Mouse (Mus musculus) kidney, embryonic 16.5 days (tissue): ENCODE measurements around the gene Rad51d. TPM values are rescaled to one million over a fixed set of nuclear protein-coding genes. Genes with fewer than 3 reads are reported as not detected.

ENCODE experiments used
- ATAC-seq: fragments of 200-750 bp; cut with Nextera tagmentation; 2 replicates; pipeline ENCODE4 v1.8.0; 2017; ENCODE audit warnings: moderate TSS enrichment; ENCODE audit not compliant: low FRiP score, low TSS enrichment
- H3K27ac ChIP-seq: fragments of 300-500 bp; sonication (generic); 2 replicates; pipeline ENCODE4 v1.5.1; 2014; ENCODE audit warnings: low read length
- H3K27me3 ChIP-seq: fragments of 300-500 bp; sonication (generic); 2 replicates; pipeline ENCODE4 v1.6.1; 2014; ENCODE audit warnings: low read length, control low read depth, mixed read lengths; ENCODE audit not compliant: insufficient read depth
- H3K36me3 ChIP-seq: fragments of 300-500 bp; sonication (generic); 2 replicates; pipeline ENCODE4 v1.6.1; 2014; ENCODE audit warnings: low read length, control low read depth, mixed read lengths; ENCODE audit not compliant: insufficient read depth
- H3K4me1 ChIP-seq: fragments of 300-500 bp; sonication (generic); 2 replicates; pipeline ENCODE4 v1.6.1; 2014; ENCODE audit warnings: low read length, control low read depth, mixed read lengths; ENCODE audit not compliant: insufficient read depth
- H3K4me2 ChIP-seq: fragments of 300-500 bp; sonication (generic); replicated peaks from 2 replicates; pipeline ENCODE4 v1.6.1; 2014; ENCODE audit warnings: low read depth, low read length
- H3K4me3 ChIP-seq: fragments of 300-500 bp; sonication (generic); 2 replicates; pipeline ENCODE4 v1.5.1; 2014; ENCODE audit warnings: mild to moderate bottlenecking, low read length
- H3K9ac ChIP-seq: fragments of 300-500 bp; sonication (generic); replicated peaks from 2 replicates; pipeline ENCODE4 v1.6.1; 2014; ENCODE audit warnings: low read length
- H3K9me3 ChIP-seq: fragments of 300-500 bp; sonication (generic); 2 replicates; pipeline ENCODE4 v1.6.1; 2016; ENCODE audit warnings: low read length, control low read depth
- WGBS: fragments of 180-500 bp; shearing (Covaris S2); extraction: QIAGEN DNeasy Blood & Tissue Kit; methylation state at CpG from one replicate; pipeline ENCODE4 v1.1.7; 2014; 5-methylcytosine and 5-hydroxymethylcytosine counted together
- polyA plus RNA-seq: library from polyadenylated mRNA; unstranded; fragments of >200 nt; fragmentation: Nextera tagmentation; extraction: Ambion mirVana; gene quantifications from 2 replicates; pipeline ENCODE4 v1.2.1, GENCODE M21; 2015

Gene Rad51d
- polyA plus RNA-seq, 1 experiment from 2014 or later: 13.8 TPM

DNA sequence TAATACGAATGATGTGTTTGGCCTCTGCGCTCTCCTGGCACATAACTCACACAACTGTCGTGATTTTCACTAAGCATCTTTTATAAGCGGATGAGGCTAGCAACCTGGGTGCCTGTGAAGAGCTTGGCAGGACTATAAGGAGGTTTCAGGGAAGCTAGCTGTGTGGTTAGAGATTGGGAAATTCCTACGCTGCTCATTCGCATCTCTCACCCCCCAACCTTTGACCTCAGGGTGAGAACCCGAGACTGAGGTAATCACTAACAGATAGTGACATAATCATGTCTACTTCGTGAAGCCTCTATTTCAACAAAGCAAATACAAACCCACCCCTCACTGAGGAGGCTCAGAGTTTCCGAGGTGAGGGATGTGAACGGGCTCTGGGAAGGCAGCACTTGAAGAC is 30.4 kb upstream of the Rad51d start:
- Histone ChIP-seq H3K4me1 (no peaks in the 10 kb centered on the region), H3K9me3 (no peaks in the 10 kb centered on the region), H3K36me3 (no peaks in the 10 kb centered on the region), H3K9ac (no peak overlapping the region), H3K27ac (no peak overlapping the region), H3K4me2 (no peak overlapping the region), H3K27me3 (peaks cover 4% of the 10 kb centered on the region; the same call in 1 of the 2 replicates), H3K4me3 (no peak overlapping the region)
- 56% methylated on average over 10 of the region's 10 CpGs for WGBS
- ATAC-seq: no peak

DNA sequence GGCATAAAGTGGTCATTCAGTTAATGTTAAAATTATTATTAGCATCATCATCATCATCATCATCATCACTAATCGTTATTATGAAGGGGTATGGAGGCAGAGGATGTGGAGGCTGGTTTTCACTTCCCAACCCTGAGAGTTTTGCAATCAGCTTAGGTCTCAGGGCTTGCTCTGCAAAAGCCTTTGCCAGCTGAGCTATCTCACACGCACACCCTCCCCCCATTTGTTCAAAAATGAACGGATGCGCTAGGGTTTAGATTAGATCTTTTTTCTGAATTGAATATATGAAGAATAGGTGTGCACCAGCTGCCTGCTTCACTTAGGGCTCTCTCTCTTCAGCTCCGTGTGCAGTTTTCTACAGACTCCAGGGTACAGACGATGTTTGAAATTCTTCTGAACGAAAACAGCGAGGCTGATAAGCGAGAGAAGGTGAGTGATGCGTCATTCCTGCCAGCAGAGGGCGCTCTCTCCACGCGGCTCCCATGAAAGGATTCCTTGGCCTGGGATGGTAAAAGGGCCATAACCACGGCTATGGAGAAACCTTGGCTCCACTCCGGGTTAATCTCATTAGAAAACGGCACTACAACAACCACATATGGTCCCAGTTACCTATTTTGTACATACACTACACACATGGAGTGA is 24.4 kb upstream of the Rad51d start:
- peak; percentile 41; the same call in 1 of the 2 replicates for ATAC-seq

DNA sequence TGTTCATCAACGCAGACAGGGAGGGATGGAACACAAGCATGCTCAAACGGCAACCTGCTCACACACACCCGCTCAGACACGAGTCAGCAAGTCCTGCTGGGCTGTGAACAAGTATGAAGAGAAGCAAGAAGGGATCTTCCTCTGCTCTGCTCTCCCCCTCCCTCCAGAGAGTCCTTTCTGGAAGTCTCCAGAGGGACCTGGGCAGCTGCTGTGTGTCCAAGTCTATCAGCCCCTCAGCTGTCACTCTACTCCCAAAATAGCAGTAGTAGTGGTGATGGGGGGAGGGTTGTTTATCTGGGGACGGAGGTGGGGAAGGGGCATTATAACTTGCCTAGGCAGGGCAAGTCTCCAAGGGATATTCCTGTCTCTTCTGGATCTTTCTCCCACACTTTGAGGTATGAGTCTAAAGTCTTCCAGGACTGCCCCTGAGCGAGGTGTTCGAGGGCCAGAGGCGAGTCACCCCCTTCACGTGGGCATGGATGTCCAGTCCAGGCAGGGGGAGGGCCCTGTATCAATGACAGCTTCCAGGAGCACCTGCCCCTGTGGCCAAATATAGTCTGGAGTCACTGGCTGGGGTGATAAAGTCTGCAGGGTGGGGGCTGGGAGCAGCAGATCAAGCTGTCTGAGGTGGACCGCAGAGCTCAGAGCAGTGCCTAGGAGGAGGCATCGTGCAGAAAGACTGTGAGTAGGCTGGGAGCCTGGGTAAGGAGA is 20.4 kb upstream of the Rad51d start:
- H3K4me3 ChIP-seq: no peak overlapping the region
- peaks cover 11% of the 10 kb centered on the region for H3K4me1 ChIP-seq
- 73% methylated on average over 11 of the region's 11 CpGs for WGBS
- no peak overlapping the region for H3K4me2 ChIP-seq
- H3K9me3 ChIP-seq: no peaks in the 10 kb centered on the region
- H3K27me3 ChIP-seq: peaks cover 10% of the 10 kb centered on the region
- peaks cover 9% of the 10 kb centered on the region; the same call in 1 of the 2 replicates for H3K36me3 ChIP-seq
- no peak for ATAC-seq
- H3K9ac ChIP-seq: 0 out of 2 replicates have a peak overlapping the region, but pooled peaks have one; percentile 28
- H3K27ac ChIP-seq: no peak overlapping the region

More for the DNA sequence above, 24.4 kb upstream of the Rad51d start:
- H3K4me2 ChIP-seq: peak overlapping the region; percentile 36
- WGBS: 11% methylated on average over 16 of the region's 16 CpGs
- H3K4me3 ChIP-seq: no peak overlapping the region
- H3K27me3 ChIP-seq: peaks cover 10% of the 10 kb centered on the region
- no peaks in the 10 kb centered on the region for H3K36me3 ChIP-seq
- no peak overlapping the region for H3K9ac ChIP-seq
- no peaks in the 10 kb centered on the region for H3K9me3 ChIP-seq
- no peak overlapping the region for H3K27ac ChIP-seq
- no peaks in the 10 kb centered on the region for H3K4me1 ChIP-seq

DNA sequence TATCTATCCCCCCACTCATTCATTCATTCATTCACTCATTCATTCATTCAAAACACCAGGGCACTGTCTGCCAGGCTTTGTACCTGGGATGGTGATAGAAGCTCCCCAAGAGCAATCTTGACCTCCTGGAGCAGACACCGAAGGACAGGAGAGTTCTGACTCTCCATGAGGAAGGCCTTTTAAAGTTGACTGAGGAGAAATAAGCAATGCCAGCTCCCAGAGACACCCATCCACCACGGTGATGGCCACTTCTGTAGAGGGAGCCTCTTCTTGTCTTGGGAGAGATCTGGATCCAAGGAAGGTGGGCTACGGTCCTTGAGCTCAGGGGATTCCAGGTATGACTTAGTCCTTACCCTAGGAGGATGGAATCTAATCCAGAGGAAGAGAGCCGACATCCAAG is 19.8 kb upstream of the Rad51d start, which contains the start of gene Unc45b:
Unc45b (plus strand) TSS at position 301 of the 400 bp plus-strand sequence.
- H3K27me3 ChIP-seq: peaks cover 10% of the 10 kb centered on the region
- peaks cover 11% of the 10 kb centered on the region for H3K4me1 ChIP-seq
- no peaks in the 10 kb centered on the region for H3K9me3 ChIP-seq
- H3K4me2 ChIP-seq: no peak within 1 kb of the TSS
- no peak within 1 kb of the TSS for H3K27ac ChIP-seq
- H3K36me3 ChIP-seq: peaks cover 15% of the 10 kb centered on the region
- 0 out of 2 replicates have a peak within 1 kb of the TSS, but pooled peaks have one; percentile 28 for H3K9ac ChIP-seq
- no peak for ATAC-seq
- WGBS: 85% methylated on average over 4 of the region's 4 CpGs
- no peak within 1 kb of the TSS for H3K4me3 ChIP-seq

DNA sequence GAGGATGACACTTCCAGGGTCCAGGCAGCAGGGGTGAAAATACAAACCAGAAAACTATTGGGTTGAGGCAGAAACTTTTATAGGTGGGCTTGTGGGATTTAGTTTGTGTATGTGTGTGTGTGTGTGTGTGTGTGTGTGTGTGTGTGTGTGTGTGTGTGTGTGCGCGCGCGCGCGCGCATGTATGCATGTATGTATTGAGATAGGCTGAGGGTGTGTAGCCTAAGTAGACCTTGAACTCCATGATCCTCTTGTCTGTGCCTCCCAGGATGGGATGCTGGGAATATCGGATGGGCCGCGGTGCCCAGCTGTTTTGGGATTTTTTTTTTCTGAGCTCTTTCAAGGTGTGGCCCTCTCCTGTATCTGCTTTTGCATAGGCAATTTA is 18.2 kb upstream of the Rad51d start:
- H3K36me3 ChIP-seq: peaks cover 31% of the 10 kb centered on the region
- no peak overlapping the region for H3K27ac ChIP-seq
- peak overlapping the region; percentile 88; the same call in 1 of the 2 replicates for H3K9ac ChIP-seq
- peaks cover 6% of the 10 kb centered on the region for H3K27me3 ChIP-seq
- peak overlapping the region; percentile 93 for H3K4me3 ChIP-seq
- peaks cover 11% of the 10 kb centered on the region for H3K4me1 ChIP-seq
- H3K4me2 ChIP-seq: peak overlapping the region; percentile 87
- WGBS: 59% methylated on average over 7 of the region's 10 CpGs
- no peak for ATAC-seq
- no peaks in the 10 kb centered on the region for H3K9me3 ChIP-seq

DNA sequence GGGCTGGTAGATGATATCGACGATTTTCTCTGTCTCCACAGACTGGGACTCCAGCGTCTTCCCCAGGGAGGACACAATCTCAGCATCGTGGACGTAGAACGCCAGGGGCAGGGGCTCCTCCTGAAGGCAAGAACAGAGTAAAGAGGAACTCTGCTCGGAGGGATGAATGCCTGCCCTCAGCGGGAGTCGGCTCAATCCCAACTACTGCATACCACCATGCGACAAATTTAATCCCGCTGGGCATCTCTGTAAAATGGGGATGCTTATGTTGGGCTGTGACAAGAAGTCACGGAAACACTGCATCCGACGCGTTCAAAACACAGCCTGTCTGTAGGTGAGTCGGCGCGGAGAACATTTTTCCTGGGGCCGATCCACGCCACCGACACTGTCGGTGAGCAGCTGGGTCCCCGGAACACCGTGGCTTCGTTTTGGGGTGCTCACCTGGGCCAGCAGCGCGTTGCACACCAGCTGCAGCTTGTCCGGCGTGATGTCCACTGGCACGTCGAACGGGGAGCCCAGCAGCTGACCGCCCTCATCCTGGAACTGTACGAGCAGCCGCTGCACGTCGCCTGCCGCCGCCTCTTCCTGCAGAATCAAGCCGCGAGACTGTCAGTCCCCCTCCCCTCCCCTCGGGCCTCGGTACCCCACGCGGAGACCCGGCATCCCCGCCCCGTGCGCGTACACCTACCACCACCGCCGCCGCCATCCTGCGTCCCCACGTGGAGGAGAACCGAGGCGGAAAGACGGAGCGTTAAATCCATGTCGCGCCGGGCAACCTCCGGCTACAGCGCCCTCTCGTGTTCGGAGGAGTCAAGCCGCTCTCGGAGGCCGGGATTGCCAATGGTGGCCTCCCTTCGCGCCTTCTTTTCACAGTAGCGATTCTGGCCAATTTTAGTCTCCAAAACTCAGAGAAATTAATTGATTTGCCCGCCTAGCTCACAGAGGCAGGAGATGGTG is 17.5 kb upstream of the Rad51d start, which contains the start of gene Nle1:
Nle1 (minus strand) TSS at position 761 of the 957 bp plus-strand sequence.
- no peaks in the 10 kb centered on the region for H3K27me3 ChIP-seq
- H3K4me3 ChIP-seq: peak within 1 kb of the TSS; percentile 93
- peak within 1 kb of the TSS; percentile 87 for H3K4me2 ChIP-seq
- H3K36me3 ChIP-seq: peaks cover 37% of the 10 kb centered on the region
- H3K4me1 ChIP-seq: peaks cover 11% of the 10 kb centered on the region
- ATAC-seq: peak; percentile 78; the same call in 1 of the 2 replicates
- H3K27ac ChIP-seq: no peak within 1 kb of the TSS
- peak within 1 kb of the TSS; percentile 88 for H3K9ac ChIP-seq
- 1% methylated on average over 73 of the region's 73 CpGs for WGBS
- H3K9me3 ChIP-seq: no peaks in the 10 kb centered on the region

DNA sequence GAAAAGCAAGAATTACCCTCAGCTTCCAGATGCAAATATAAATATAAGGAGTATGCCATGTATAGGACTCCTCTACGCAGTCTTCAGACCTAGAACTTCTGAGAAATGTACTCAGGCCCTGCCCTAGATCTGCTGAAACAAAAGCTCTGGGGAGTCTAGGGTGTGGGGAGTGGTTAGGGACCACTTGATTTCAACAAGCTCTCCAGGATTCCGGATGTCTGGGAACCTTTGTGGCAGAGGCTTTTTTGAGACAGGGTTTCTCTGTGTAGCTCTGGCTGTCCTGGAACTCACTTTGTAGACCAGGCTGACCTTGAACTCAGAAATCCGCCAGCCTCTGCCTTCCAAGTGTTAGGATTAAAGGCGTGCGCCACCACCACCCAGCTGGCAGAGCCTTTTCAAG is 15.4 kb upstream of the Rad51d start:
- Histone ChIP-seq H3K27me3 (no peaks in the 10 kb centered on the region), H3K27ac (no peak overlapping the region), H3K9me3 (no peaks in the 10 kb centered on the region), H3K9ac (no peak overlapping the region), H3K4me1 (peaks cover 11% of the 10 kb centered on the region), H3K36me3 (peaks cover 57% of the 10 kb centered on the region), H3K4me2 (no peak overlapping the region), H3K4me3 (no peak overlapping the region)
- 94% methylated on average over 5 of the region's 5 CpGs for whole genome bisulfite sequencing
- no peak for ATAC-seq

DNA sequence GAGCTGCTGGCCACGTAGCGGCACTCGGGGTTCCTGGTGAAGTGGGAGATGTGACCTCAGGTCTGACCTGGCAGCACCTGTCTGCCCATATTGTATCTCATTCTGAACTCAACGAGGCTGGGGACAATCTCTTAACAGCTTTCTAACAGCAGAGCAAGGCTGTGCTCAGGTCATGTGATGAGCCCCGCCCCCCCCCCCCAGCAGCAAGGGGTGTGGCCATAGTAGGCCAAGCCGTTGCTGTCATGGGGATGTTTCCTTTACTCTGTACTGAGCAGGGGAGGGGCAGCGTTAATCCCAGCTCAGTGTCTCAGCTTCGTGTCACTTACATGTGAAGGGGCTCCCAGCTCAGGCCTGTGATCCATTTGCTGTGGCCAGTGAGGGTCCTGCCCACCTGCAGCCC is 14.5 kb upstream of the Rad51d start:
- peaks cover 66% of the 10 kb centered on the region for H3K36me3 ChIP-seq
- no peak overlapping the region for H3K4me3 ChIP-seq
- no peaks in the 10 kb centered on the region for H3K9me3 ChIP-seq
- H3K9ac ChIP-seq: no peak overlapping the region
- H3K27me3 ChIP-seq: no peaks in the 10 kb centered on the region
- no peak for ATAC-seq
- no peak overlapping the region for H3K4me2 ChIP-seq
- no peak overlapping the region for H3K27ac ChIP-seq
- 64% methylated on average over 8 of the region's 8 CpGs for WGBS
- peaks cover 11% of the 10 kb centered on the region for H3K4me1 ChIP-seq

DNA sequence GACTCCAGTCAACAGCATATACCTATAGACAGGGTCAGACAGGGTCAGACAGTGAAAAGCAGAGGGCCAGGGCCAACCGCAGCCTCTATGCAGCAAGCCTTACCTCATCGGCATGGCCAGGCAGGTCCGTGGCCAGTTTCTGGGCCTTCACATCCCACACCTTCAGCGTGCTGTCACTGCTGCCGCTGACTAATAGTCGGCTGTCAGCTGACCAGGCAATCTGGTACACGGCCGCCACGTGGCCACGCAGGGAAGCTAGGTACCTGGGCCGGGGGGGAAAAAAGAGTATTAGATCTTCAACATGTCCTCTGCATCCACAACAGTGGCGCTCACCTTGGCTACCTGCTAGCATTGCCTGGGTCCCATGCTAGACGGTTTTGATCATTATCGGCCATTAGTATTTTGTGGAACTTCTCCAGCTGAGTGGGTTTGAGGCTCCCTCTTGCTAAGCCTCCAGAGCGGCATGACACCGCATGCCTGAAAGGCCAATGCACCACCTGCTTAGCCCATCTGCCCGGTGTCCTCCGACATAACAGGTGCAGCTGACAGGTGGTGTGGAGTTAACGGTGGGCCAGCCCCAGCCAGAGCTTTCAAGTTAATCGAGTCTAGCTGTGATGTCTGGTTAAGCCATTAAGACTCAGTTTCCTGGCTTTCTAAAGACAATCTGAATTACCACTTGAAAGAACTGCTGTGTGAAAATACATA is 11.3 kb upstream of the Rad51d start:
- ATAC-seq: no peak
- Histone ChIP-seq H3K9me3 (no peaks in the 10 kb centered on the region), H3K9ac (no peak overlapping the region), H3K4me2 (no peak overlapping the region), H3K4me1 (0 out of 2 replicates have a peak, but pooled peaks cover 1% of the 10 kb centered on the region), H3K4me3 (no peak overlapping the region), H3K27ac (no peak overlapping the region), H3K27me3 (no peaks in the 10 kb centered on the region), H3K36me3 (peaks cover 72% of the 10 kb centered on the region)
- 95% methylated on average over 20 of the region's 20 CpGs for WGBS
